In genomic region chr8:56547866-56548265, GRCm38 (mm10) we compare ENCODE assay signal across 28 mouse cellular contexts. TPM values are rescaled to one million over a fixed set of nuclear protein-coding genes. Genes with fewer than 3 reads are reported as not detected.
DNase-seq lines count a peak whose midpoint lies in the region; ATAC-seq and TF ChIP-seq lines count a peak whose summit lies in the region.
"Had no signal": no experiment of that assay in that cellular context is flagged by ENCODE, and none has a peak within 500 bp of the region (broad histone marks: within the 10 kb centered on the region; RNA-seq: fewer than 3 reads in every experiment).

No protein-coding gene starts in this region.

- TF ChIP-seq EP300 in MEL (IDR thresholded peaks at IDR 0.05; ENCODE audit: low read depth in 1 of 2, low read length in 2 of 2), result no peak

- no peaks in the 10 kb centered on the region for H3K9me3 ChIP-seq in MEL (replicated peaks; ENCODE audit: insufficient read depth, low read length)
- H3K9me3 ChIP-seq: embryonic facial prominence, embryonic 13.5 days; embryonic facial prominence, embryonic 15.5 days; forebrain, embryonic 10.5 days; forebrain, embryonic 12.5 days; G1E had no signal

- no peak for TF ChIP-seq POLR2A in MEL (IDR thresholded peaks at IDR 0.05; ENCODE audit: control insufficient read depth in 1 of 2, insufficient read depth in 1 of 2, low read depth in 1 of 2, low read length in 2 of 2, poor library complexity in 1 of 2)

- H3K4me3 ChIP-seq in MEL (ENCODE audit: control insufficient read depth in 1 of 2, insufficient read depth in 1 of 2, low read depth in 2 of 2, low read length in 2 of 2), result no peak overlapping the region
- H3K4me3 ChIP-seq: embryonic facial prominence, embryonic 13.5 days; embryonic facial prominence, embryonic 15.5 days; erythroblast, embryonic 14.5 days; forebrain, embryonic 10.5 days; forebrain, embryonic 12.5 days had no signal

- no peak overlapping the region for H3K9ac ChIP-seq in MEL (ENCODE audit: control insufficient read depth, low read depth, low read length, poor library complexity, severe bottlenecking)
- H3K9ac ChIP-seq: embryonic facial prominence, embryonic 13.5 days; embryonic facial prominence, embryonic 15.5 days; forebrain, embryonic 12.5 days; forebrain, postnatal 0 days had no signal

- no peak overlapping the region for H3K27ac ChIP-seq in MEL (ENCODE audit: control insufficient read depth, low read depth, low read length)
- H3K27ac ChIP-seq: embryonic facial prominence, embryonic 13.5 days; embryonic facial prominence, embryonic 15.5 days; forebrain, embryonic 10.5 days; forebrain, embryonic 12.5 days had no signal

- DNase-seq in lung, postnatal 36 days, result peak; percentile 6
- no peak for DNase-seq in lung, postnatal 25 days (ENCODE audit: low spot score)
- DNase-seq in 416B (ENCODE audit: low read depth), result peak; percentile 66
- peak; percentile 21 for DNase-seq in MEL (ENCODE audit: low read depth, low spot score)
- DNase-seq in ovary, adult 18-20 months (ENCODE audit: low spot score), result no peak
- DNase-seq in urinary bladder, postnatal 14 days (ENCODE audit: low spot score), result no peak
- DNase-seq: adrenal gland, adult 2 months; adrenal gland, postnatal 10 days; adrenal gland, postnatal 25 days; B cell, adult 2 months; cerebellum, adult 11 months; cerebellum, adult 18-20 months; cerebellum, adult 8-10 months; cerebellum, adult 9-11 months; cerebellum, postnatal 14 days; cerebellum, postnatal 36 days; embryo, embryonic 11 days; forebrain, postnatal 0 days had no signal

- no peak for TF ChIP-seq CTCF in MEL (IDR thresholded peaks at IDR 0.05 in 2 of 3, conservative IDR thresholded peaks at IDR 0.05 in 1 of 3; ENCODE audit: control insufficient read depth in 1 of 3, insufficient read depth in 1 of 3, low read depth in 2 of 3, low read length in 3 of 3, poor library complexity in 1 of 3, severe bottlenecking in 1 of 3)

- peaks cover 0 to 8% of the 10 kb centered on the region in 2 experiments; a peak in 2 of 4 replicates for H3K36me3 ChIP-seq in MEL (ENCODE audit: control insufficient read depth in 1 of 2, insufficient read depth in 2 of 2, low read length in 2 of 2)

- H3K27me3 ChIP-seq in MEL (ENCODE audit: control insufficient read depth in 1 of 2, insufficient read depth in 2 of 2, low read length in 2 of 2), result no peaks in the 10 kb centered on the region
- H3K27me3 ChIP-seq: CH12.LX; embryonic facial prominence, embryonic 13.5 days; embryonic facial prominence, embryonic 15.5 days; forebrain, embryonic 12.5 days had no signal

- ATAC-seq in megakaryocyte progenitor cell, adult 5-6 weeks (replicated peaks; ENCODE audit: poor library complexity), result peak; percentile 29
- ATAC-seq: CD4-positive, CD25-positive, alpha-beta regulatory T cell, adult 4 months; forebrain, embryonic 14.5 days; forebrain, postnatal 0 days had no signal

- no peak for TF ChIP-seq RAD21 in MEL (IDR thresholded peaks at IDR 0.05; ENCODE audit: low read depth, low read length)

- H3K4me1 ChIP-seq in MEL (ENCODE audit: control insufficient read depth in 1 of 2, insufficient read depth in 2 of 2, low read length in 2 of 2), result peaks cover 0 to 3% of the 10 kb centered on the region in 2 experiments; a peak in 1 of 4 replicates

- H3K79me2 ChIP-seq in MEL (ENCODE audit: control insufficient read depth, insufficient read depth, low read length, poor library complexity), result peaks cover 16% of the 10 kb centered on the region

TF ChIP-seq in MEL, 35 proteins besides CTCF, POLR2A, EP300 and RAD21:
- TF ChIP-seq CHD2 (IDR thresholded peaks at IDR 0.05; ENCODE audit: low read length) (no peak), GATA1 (IDR thresholded peaks at IDR 0.05; ENCODE audit: low read depth, low read length) (no peak), GABPA (IDR thresholded peaks at IDR 0.05; ENCODE audit: low read depth, low read length) (no peak), MXI1 (IDR thresholded peaks at IDR 0.05; ENCODE audit: low read depth, low read length) (no peak), SIN3A (IDR thresholded peaks at IDR 0.05; ENCODE audit: low read length) (no peak), NELFE (IDR thresholded peaks at IDR 0.05; ENCODE audit: low read depth, low read length) (no peak), POLR2AphosphoS5 (IDR thresholded peaks at IDR 0.05; ENCODE audit: borderline replicate concordance, low read depth, low read length) (no peak), E2F4 (IDR thresholded peaks at IDR 0.05; ENCODE audit: borderline replicate concordance, low read depth, low read length) (no peak), USF1 (IDR thresholded peaks at IDR 0.05; ENCODE audit: low read depth, low read length) (no peak)

RNA-seq across cellular contexts. Expression of gene Cep44, which starts 3.0 kb away (rescaled TPM):
- 22.7 and 28.0 TPM in 2 replicates for total RNA-seq in MEL (2012; rRNA removed)
- polyA plus RNA-seq in MEL (2012; ENCODE audit: insufficient read depth in 1 of 2, insufficient read length in 2 of 2, low read depth in 1 of 2, low replicate concordance in 2 of 2, missing spikeins in 1 of 2), result 10 to 100 TPM in 1 of 2 experiments, not detected in 1; 18.6 TPM
- total RNA-seq in megakaryocyte progenitor cell, adult 5-6 weeks (2015), result 45.6 and 48.7 TPM in 2 replicates
- 37.3 and 46.9 TPM in 2 replicates for total RNA-seq in megakaryocyte progenitor cell, adult 5-6 weeks (2017)

RNA-seq across cellular contexts. Expression of gene Fbxo8, which starts 3.0 kb away (rescaled TPM):
- total RNA-seq in MEL (2012; rRNA removed), result 17.0 and 21.3 TPM in 2 replicates
- 10 to 100 TPM in 1 of 2 experiments, not detected in 1; 28.8 TPM for polyA plus RNA-seq in MEL (2012; ENCODE audit: insufficient read depth in 1 of 2, insufficient read length in 2 of 2, low read depth in 1 of 2, low replicate concordance in 2 of 2, missing spikeins in 1 of 2)
- 26.5 and 36.7 TPM in 2 replicates for total RNA-seq in megakaryocyte progenitor cell, adult 5-6 weeks (2015)
- total RNA-seq in megakaryocyte progenitor cell, adult 5-6 weeks (2017), result 6.3 and 6.8 TPM in 2 replicates

Comparison
In these comparisons a context has a peak if more than half of its experiments do, and no peak if none do; other contexts are left out.
1. DNase-seq: peak in lung, postnatal 36 days (single experiment), 416B (single experiment) and MEL (single experiment); none in lung, postnatal 25 days (single experiment), ovary, adult 18-20 months (single experiment) and urinary bladder, postnatal 14 days (single experiment).